Mouse (Mus musculus) lung, embryonic 16.5 days (tissue): ENCODE results near the gene Zfp513. TPM values are rescaled to one million over a fixed set of nuclear protein-coding genes. Genes with fewer than 3 reads are reported as not detected.
A peak's percentile ranks its signal among the peaks of the same experiment; 100 is the strongest.
"Not testable (repeated sequence)": the region's sequence is repeated elsewhere in the genome, so short reads cannot be mapped to it uniquely, and the experiment has no call there.

ENCODE experiments used
- ATAC-seq: fragments of 200-750 bp; cut with Nextera tagmentation; 2 replicates; pipeline ENCODE4 v1.8.0; 2017; ENCODE audit warnings: low read depth, mild to moderate bottlenecking, moderate library complexity
- H3K27ac ChIP-seq: fragments of 300-500 bp; sonication (generic); 2 replicates; pipeline ENCODE4 v1.5.1; 2014; ENCODE audit warnings: mild to moderate bottlenecking, control low read depth, low read length
- H3K27me3 ChIP-seq: fragments of 300-500 bp; sonication (generic); 2 replicates; pipeline ENCODE4 v1.6.1; 2014; ENCODE audit warnings: low read depth, low read length, mixed read lengths; ENCODE audit not compliant: control insufficient read depth, insufficient read depth
- H3K36me3 ChIP-seq: fragments of 300-500 bp; sonication (generic); 2 replicates; pipeline ENCODE4 v1.6.1; 2014; ENCODE audit warnings: low read length; ENCODE audit not compliant: control insufficient read depth, insufficient read depth
- H3K4me1 ChIP-seq: fragments of 300-500 bp; sonication (generic); replicated peaks from 2 replicates; pipeline ENCODE4 v1.6.1; 2014; ENCODE audit warnings: low read length, mixed read lengths; ENCODE audit not compliant: control insufficient read depth, insufficient read depth
- H3K4me2 ChIP-seq: fragments of 300-500 bp; sonication (generic); 2 replicates; pipeline ENCODE4 v1.6.1; 2014; ENCODE audit warnings: low read depth, low read length, control low read depth
- H3K4me3 ChIP-seq: fragments of 300-500 bp; sonication (generic); 2 replicates; pipeline ENCODE4 v1.5.1; 2014; ENCODE audit warnings: mild to moderate bottlenecking, low read length, control low read depth
- H3K9ac ChIP-seq: fragments of 300-500 bp; sonication (generic); 2 replicates; pipeline ENCODE4 v1.6.1; 2014; ENCODE audit warnings: low read length, control low read depth
- H3K9me3 ChIP-seq: fragments of 300-500 bp; sonication (generic); 2 replicates; pipeline ENCODE4 v1.6.1; 2016; ENCODE audit warnings: low read length; ENCODE audit not compliant: control insufficient read depth
- WGBS: fragments of 180-500 bp; shearing (Covaris S2); extraction: QIAGEN DNeasy Blood & Tissue Kit; methylation state at CpG from one replicate; pipeline ENCODE4 v1.1.7; 2014; 5-methylcytosine and 5-hydroxymethylcytosine counted together
- polyA plus RNA-seq: library from polyadenylated mRNA; unstranded; fragments of >200 nt; fragmentation: Nextera tagmentation; extraction: Ambion mirVana; gene quantifications from 2 replicates; pipeline ENCODE4 v1.2.1, GENCODE M21; 2015

The Zfp513 gene
- polyA plus RNA-seq, 1 experiment from 2014 or later = 5.8 TPM

DNA sequence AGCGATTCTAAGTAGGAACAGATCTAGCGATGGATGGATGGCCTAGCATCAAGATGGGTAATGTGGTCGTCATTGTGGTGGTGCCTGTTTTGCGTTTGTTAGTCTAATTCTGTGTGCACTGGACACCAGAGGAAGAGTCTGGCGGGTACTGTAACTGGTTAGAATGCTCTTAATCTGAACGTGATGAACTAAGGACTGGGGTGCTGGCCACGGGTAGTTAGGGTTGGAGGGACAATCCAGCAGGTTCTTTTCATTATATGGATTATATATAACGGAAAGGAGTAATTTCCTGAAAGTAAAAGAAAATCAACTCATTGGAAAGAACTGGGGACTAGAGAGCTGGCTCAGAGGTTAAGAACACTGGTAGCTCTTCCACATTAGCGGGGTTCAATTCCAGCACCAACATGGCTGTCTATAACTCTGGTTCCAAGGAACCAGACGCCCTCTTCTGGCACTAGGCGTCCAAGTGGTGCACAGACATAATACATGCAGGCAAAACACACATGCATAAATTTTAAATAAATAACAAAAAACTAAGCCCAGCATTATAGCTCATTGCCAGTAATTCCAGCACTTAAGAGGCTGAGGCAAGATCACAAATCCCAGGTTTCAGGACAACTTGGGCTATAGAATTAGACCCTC, 19.3 kb upstream of the Zfp513 start:
- WGBS = 14% methylated on average over 11 of the region's 11 CpGs
- Histone ChIP-seq H3K36me3 (no peaks in the 10 kb centered on the region), H3K4me1 (peaks cover 10% of the 10 kb centered on the region), H3K27me3 (no peaks in the 10 kb centered on the region), H3K4me3 (peak overlapping the region; percentile 99), H3K4me2 (peak overlapping the region; percentile 68), H3K27ac (peak overlapping the region; percentile 85), H3K9ac (peak overlapping the region; percentile 72), H3K9me3 (no peaks in the 10 kb centered on the region)
- no peak for ATAC-seq

GRCm38 (mm10) chr5:31220448-31221303, 18.6 kb upstream of the Zfp513 start, which contains the start of gene Ppm1g:
Gene Ppm1g (minus strand): TSS chr5:31220687.
- Histone ChIP-seq H3K9ac (peak within 1 kb of the TSS; percentile 94), H3K4me3 (peak within 1 kb of the TSS; percentile 99), H3K4me1 (peaks cover 10% of the 10 kb centered on the region), H3K27me3 (no peaks in the 10 kb centered on the region), H3K36me3 (no peaks in the 10 kb centered on the region), H3K4me2 (peak within 1 kb of the TSS; percentile 76), H3K27ac (peak within 1 kb of the TSS; percentile 90), H3K9me3 (no peaks in the 10 kb centered on the region)
- peak; percentile 97 for ATAC-seq
- WGBS = under 1% methylated on average over 65 of the region's 70 CpGs

GRCm38 (mm10) chr5:31219911-31220447, 17.9 kb upstream of the Zfp513 start:
- no peaks in the 10 kb centered on the region for H3K36me3 ChIP-seq
- WGBS = under 1% methylated on average over 32 of the region's 40 CpGs

GRCm38 (mm10) chr5:31219474-31219873, 17.4 kb upstream of the Zfp513 start:
- Histone ChIP-seq H3K4me2 (peak overlapping the region; percentile 76), H3K9me3 (no peaks in the 10 kb centered on the region), H3K4me3 (peak overlapping the region; percentile 99), H3K27ac (peak overlapping the region; percentile 90), H3K9ac (peak overlapping the region; percentile 94), H3K36me3 (no peaks in the 10 kb centered on the region), H3K27me3 (no peaks in the 10 kb centered on the region), H3K4me1 (peaks cover 10% of the 10 kb centered on the region)
- WGBS = under 1% methylated on average over 11 of the region's 11 CpGs
- ATAC-seq = no peak

More at GRCm38 (mm10) chr5:31219911-31220447, 17.9 kb upstream of the Zfp513 start:
- peak; percentile 34 for ATAC-seq
- Histone ChIP-seq H3K4me2 (peak overlapping the region; percentile 76), H3K4me3 (peak overlapping the region; percentile 99), H3K4me1 (peaks cover 10% of the 10 kb centered on the region), H3K9me3 (no peaks in the 10 kb centered on the region), H3K27me3 (no peaks in the 10 kb centered on the region), H3K9ac (peak overlapping the region; percentile 94), H3K27ac (peak overlapping the region; percentile 90)

DNA sequence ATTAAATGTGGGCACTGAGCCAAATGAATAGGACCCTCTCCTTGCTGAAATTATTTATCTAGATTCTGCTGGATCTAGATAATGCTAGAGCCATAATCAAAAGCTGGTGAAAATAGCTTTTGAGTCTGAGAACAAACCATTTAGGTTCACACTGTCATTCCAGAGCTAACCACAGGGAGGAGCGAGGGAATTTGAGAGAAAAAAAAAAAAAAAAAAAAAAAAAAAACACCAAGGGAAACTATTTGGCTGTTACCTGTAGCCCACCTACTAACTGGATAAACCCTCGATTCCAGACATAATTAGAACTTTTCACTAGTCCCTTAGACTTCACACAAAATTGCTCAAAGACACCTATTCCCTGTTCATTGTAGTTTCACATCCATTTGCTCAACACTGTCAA, 17.0 kb upstream of the Zfp513 start:
- H3K36me3 ChIP-seq = no peaks in the 10 kb centered on the region
- H3K27ac ChIP-seq = no peak overlapping the region; the same call in 1 of the 2 replicates
- H3K4me3 ChIP-seq = peak overlapping the region; percentile 43
- no peak for ATAC-seq
- no peaks in the 10 kb centered on the region for H3K9me3 ChIP-seq
- H3K9ac ChIP-seq = peak overlapping the region; percentile 43; the same call in 1 of the 2 replicates
- H3K27me3 ChIP-seq = no peaks in the 10 kb centered on the region
- peak overlapping the region; percentile 76 for H3K4me2 ChIP-seq
- whole genome bisulfite sequencing = 0% methylated on average over 2 of the region's 2 CpGs
- peaks cover 10% of the 10 kb centered on the region for H3K4me1 ChIP-seq

GRCm38 (mm10) chr5:31218294-31218693, 16.2 kb upstream of the Zfp513 start:
- H3K4me3 ChIP-seq = no peak overlapping the region
- H3K4me2 ChIP-seq = peak overlapping the region; percentile 76
- H3K27me3 ChIP-seq = no peaks in the 10 kb centered on the region
- H3K27ac ChIP-seq = 0 out of 2 replicates have a peak overlapping the region, but pooled peaks have one; percentile 27
- H3K36me3 ChIP-seq = no peaks in the 10 kb centered on the region
- H3K9ac ChIP-seq = no peak overlapping the region
- no peaks in the 10 kb centered on the region for H3K9me3 ChIP-seq
- H3K4me1 ChIP-seq = peaks cover 10% of the 10 kb centered on the region
- WGBS = 55% methylated on average over 7 of the region's 7 CpGs
- no peak for ATAC-seq

GRCm38 (mm10) chr5:31216554-31216953, 14.5 kb upstream of the Zfp513 start:
- H3K4me2 ChIP-seq, H3K27me3 ChIP-seq, H3K36me3 ChIP-seq, H3K9ac ChIP-seq, H3K4me3 ChIP-seq, ATAC-seq, H3K9me3 ChIP-seq, H3K27ac ChIP-seq: not testable (repeated sequence)
- WGBS = 87% methylated on average over 6 of the region's 6 CpGs
- peaks cover 10% of the 10 kb centered on the region for H3K4me1 ChIP-seq

DNA sequence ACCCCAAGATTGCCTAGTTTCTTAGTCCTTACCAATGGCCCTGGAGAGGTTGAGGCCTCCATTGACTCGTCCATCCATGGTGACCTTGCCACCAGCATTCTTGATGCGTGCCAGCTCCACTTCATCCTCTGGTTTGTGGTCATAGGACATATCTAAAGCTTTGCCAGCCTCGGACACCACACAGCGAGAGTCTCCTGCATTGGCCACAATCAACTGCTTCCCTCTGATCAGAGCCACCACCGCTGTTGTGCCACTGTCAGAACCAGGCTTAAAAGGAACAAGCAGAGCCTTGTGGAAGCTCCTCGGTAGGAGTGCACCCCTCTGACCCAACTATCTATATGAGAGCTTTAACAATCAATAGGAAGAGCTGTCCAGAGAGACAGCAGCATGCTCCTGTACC, 2.3 kb upstream of the Zfp513 start:
- Histone ChIP-seq H3K9ac (no peak overlapping the region), H3K4me1 (peaks cover 11% of the 10 kb centered on the region), H3K36me3 (peaks cover 43% of the 10 kb centered on the region), H3K4me3 (no peak overlapping the region), H3K27me3 (no peaks in the 10 kb centered on the region), H3K27ac (no peak overlapping the region), H3K4me2 (no peak overlapping the region), H3K9me3 (peaks cover 4% of the 10 kb centered on the region)
- no peak for ATAC-seq
- 87% methylated on average over 6 of the region's 6 CpGs for WGBS

DNA sequence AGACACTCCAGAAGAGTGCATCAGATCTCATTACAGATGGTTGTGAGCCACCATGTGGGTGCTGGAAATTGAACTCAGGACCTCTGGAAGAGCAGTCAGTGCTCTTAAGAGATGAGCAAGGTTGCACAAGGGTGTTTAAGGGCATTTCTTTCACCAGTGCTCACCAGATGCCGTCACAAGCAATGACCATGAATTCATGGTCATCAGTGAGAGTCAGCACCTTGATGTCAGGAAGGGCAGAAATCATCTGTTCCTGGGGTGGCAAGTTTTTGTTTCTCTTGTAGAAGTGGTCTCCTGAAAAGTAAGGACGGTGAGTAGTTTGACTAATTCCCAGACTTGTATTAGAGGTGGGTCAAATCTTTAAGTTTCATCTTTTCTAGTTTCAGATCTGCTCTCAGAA, 1.8 kb upstream of the Zfp513 start:
- peaks cover 11% of the 10 kb centered on the region for H3K4me1 ChIP-seq
- WGBS = 92% methylated on average over 2 of the region's 2 CpGs
- H3K4me2 ChIP-seq = no peak overlapping the region
- no peak for ATAC-seq
- no peak overlapping the region for H3K9ac ChIP-seq
- no peak overlapping the region for H3K4me3 ChIP-seq
- no peak overlapping the region for H3K27ac ChIP-seq
- peaks cover 49% of the 10 kb centered on the region for H3K36me3 ChIP-seq
- H3K9me3 ChIP-seq = peaks cover 4% of the 10 kb centered on the region
- H3K27me3 ChIP-seq = no peaks in the 10 kb centered on the region
